Mouse (Mus musculus) cerebellum, adult 8-10 months (tissue): ENCODE results near the gene Prss8.
A peak's percentile ranks its signal among the peaks of the same experiment; 100 is the strongest.

Experiments used
- DNase-seq: peaks from one replicate; pipeline ENCODE4 v3.0.0; 2022

Gene Prss8

GRCm38 (mm10) chr7:127894480-127894879 is 35.4 kb downstream of the Prss8 start:
- no peak for DNase-seq

GRCm38 (mm10) chr7:127890798-127891197 is 39.1 kb downstream of the Prss8 start, which contains the start of gene Prss53:
Gene Prss53, minus strand, starts transcription at chr7:127890970.
- no peak for DNase-seq

GRCm38 (mm10) chr7:127888821-127889220 is 41.1 kb downstream of the Prss8 start:
- DNase-seq, result no peak

GRCm38 (mm10) chr7:127887781-127888180 is 42.1 kb downstream of the Prss8 start:
- no peak for DNase-seq

- DNase-seq, result no peak
Measured at GRCm38 (mm10) chr7:127887191-127887590, 42.7 kb downstream of the Prss8 start.

GRCm38 (mm10) chr7:127886551-127886950 is 43.4 kb downstream of the Prss8 start:
- no peak for DNase-seq

- DNase-seq, result no peak
Measured at GRCm38 (mm10) chr7:127885951-127886350, 44.0 kb downstream of the Prss8 start.

- no peak for DNase-seq
Measured at GRCm38 (mm10) chr7:127880431-127880830, 49.5 kb downstream of the Prss8 start.

GRCm38 (mm10) chr7:127879301-127879700 is 50.6 kb downstream of the Prss8 start:
- DNase-seq, result no peak

GRCm38 (mm10) chr7:127876467-127877348 is 53.2 kb downstream of the Prss8 start, which contains the start of gene Zfp668:
Gene Zfp668, minus strand, starts transcription at chr7:127876828.
- peak; percentile 88 for DNase-seq

GRCm38 (mm10) chr7:127876041-127876466 is 53.9 kb downstream of the Prss8 start, which contains the start of gene Zfp646:
Gene Zfp646, plus strand, starts transcription at chr7:127876221.
- DNase-seq, result no peak
